Mouse (Mus musculus) spleen, adult 2 months (tissue): Measurements from ENCODE around the gene Sdhb. TPM values are rescaled to one million over a fixed set of nuclear protein-coding genes. Genes with fewer than 3 reads are reported as not detected.

Experiments used
- DNase-seq, 2 experiments: peaks; one replicate each; pipeline versions ENCODE4 v3.0.0 to v3.0.0-alpha.2; 2012 to 2021; ENCODE audit warnings: low spot score in 2 of 2, low read depth in 1 of 2
- H3K27ac ChIP-seq: fragments of 200-500 bp; 2 replicates; pipeline ENCODE4 v1.5.1; 2012; ENCODE audit warnings: low read length, inconsistent platforms; ENCODE audit not compliant: insufficient read depth
- H3K27me3 ChIP-seq: fragments of 200-500 bp; 2 replicates; pipeline ENCODE4 v1.6.1; 2012; ENCODE audit warnings: mild to moderate bottlenecking, moderate library complexity, low read length, inconsistent platforms; ENCODE audit not compliant: control insufficient read depth, insufficient read depth
- H3K36me3 ChIP-seq: fragments of 200-500 bp; 2 replicates; pipeline ENCODE4 v1.6.1; 2012; ENCODE audit warnings: mild to moderate bottlenecking, low read length, inconsistent platforms; ENCODE audit not compliant: control insufficient read depth, insufficient read depth
- H3K4me1 ChIP-seq: fragments of 200-500 bp; 2 replicates; pipeline ENCODE4 v1.6.1; 2011; ENCODE audit warnings: inconsistent platforms; ENCODE audit not compliant: control insufficient read depth, insufficient read depth, insufficient read length
- H3K4me3 ChIP-seq: fragments of 200-500 bp; 2 replicates; pipeline ENCODE4 v1.5.1; 2011; ENCODE audit warnings: mild to moderate bottlenecking, inconsistent platforms; ENCODE audit not compliant: insufficient read depth, insufficient read length; ENCODE audit errors: extremely low read depth
- CTCF ChIP-seq: fragments of 200-500 bp; IDR thresholded peaks from 2 replicates; pipeline ENCODE4 v1.5.1; 2011; ENCODE audit warnings: mild to moderate bottlenecking, inconsistent platforms; ENCODE audit not compliant: insufficient read depth, insufficient read length, insufficient replicate concordance; ENCODE audit errors: extremely low read depth
- POLR2A ChIP-seq: fragments of 200-500 bp; IDR thresholded peaks from 2 replicates; pipeline ENCODE4 v1.6.1; 2011; ENCODE audit warnings: low read depth, low read length, inconsistent platforms
- WGBS: fragments of 180-500 bp; shearing (Covaris S2); methylation state at CpG from one replicate; pipeline ENCODE4 v1.1.7; 2018; 5-methylcytosine and 5-hydroxymethylcytosine counted together
- polyA plus RNA-seq: library from polyadenylated mRNA; depleted of rRNA; stranded (reverse); fragments of >200 nt; gene quantifications from 2 replicates; pipeline ENCODE4 v1.2.3, GENCODE M21; 2012

The Sdhb gene
- polyA plus RNA-seq, 1 experiment = 66.0 TPM

DNA sequence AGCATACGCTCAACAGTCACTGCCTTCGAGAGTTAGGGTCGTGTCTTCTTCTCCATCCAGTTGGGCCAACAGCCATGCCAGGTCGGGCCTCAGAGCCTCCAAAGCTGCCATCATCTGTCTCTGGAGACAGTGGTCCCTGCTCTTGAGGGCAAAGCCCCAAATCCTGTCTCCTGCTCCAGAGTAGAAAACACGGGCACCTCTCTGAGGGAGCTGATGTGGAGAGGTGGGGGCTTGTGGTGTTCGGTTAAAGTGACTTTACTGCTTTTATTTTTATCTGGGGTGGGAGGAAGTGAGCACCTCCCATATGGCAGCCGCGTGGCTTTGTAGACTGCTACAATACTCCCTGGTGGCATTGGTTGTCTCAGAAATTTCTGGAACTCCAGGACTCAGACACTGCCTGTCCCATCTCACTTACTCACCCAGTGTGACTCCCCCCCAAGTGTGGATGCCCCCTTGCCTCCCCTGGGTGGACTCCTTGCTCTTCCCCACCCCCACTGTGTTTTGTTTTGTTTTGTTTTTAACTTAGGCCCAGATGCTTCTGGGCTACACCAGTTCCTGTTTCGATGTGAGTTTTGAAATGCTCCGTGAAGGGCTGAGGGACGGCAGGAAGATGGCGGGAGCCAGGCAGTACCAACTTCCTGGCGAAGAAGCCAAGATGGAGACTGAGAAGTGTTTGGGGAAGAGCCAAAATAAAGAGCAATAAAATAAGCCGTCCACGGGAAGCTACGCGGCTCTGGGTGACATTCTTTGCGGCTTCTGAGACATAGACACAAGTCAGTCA is 9.0 kb upstream of the Sdhb start:
- peak overlapping the region; percentile 88 for H3K27ac ChIP-seq
- no peaks in the 10 kb centered on the region for H3K27me3 ChIP-seq
- H3K4me3 ChIP-seq = no peak overlapping the region
- WGBS = 32% methylated on average over 18 of the region's 18 CpGs
- DNase-seq = peak; percentile 48 to 61
- H3K36me3 ChIP-seq = no peaks in the 10 kb centered on the region
- TF ChIP-seq CTCF (no peak), POLR2A (no peak)
- H3K4me1 ChIP-seq = peaks cover 50% of the 10 kb centered on the region; the same call in 1 of the 2 replicates

DNA sequence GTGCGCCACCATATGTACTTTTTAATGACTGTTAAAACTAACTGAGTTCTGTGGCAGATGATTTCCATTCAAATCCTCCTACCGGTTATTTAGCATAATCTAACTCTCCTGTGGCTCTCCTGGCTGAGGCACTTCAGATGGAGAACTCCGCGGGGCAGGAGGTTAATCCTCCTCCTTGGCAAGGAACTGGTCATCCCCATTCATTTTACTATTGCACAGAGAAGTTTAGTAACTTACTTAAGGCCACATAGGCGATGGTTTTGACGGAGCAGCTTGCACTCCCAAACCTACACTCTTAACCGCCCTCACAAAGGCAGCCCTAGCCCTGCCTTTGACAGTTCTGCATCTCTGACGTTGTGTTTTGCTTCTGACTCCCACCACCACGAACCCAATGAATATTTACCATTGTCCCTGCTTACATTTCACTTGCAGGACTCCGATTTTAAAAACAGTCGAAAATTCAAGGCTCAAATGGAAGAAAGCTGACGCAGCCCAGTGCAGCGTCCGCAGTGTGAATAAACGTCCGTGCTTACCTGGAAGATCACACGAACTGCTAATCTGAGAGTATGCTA is 3.8 kb upstream of the Sdhb start:
- no peak for DNase-seq
- WGBS = 45% methylated on average over 17 of the region's 17 CpGs
- H3K4me1 ChIP-seq = peaks cover 19% of the 10 kb centered on the region; the same call in 1 of the 2 replicates
- peak overlapping the region; percentile 30; the same call in 1 of the 2 replicates for H3K4me3 ChIP-seq
- TF ChIP-seq POLR2A (no peak), CTCF (no peak)
- H3K27ac ChIP-seq = peak overlapping the region; percentile 48; the same call in 1 of the 2 replicates
- H3K27me3 ChIP-seq = no peaks in the 10 kb centered on the region
- H3K36me3 ChIP-seq = no peaks in the 10 kb centered on the region

DNA sequence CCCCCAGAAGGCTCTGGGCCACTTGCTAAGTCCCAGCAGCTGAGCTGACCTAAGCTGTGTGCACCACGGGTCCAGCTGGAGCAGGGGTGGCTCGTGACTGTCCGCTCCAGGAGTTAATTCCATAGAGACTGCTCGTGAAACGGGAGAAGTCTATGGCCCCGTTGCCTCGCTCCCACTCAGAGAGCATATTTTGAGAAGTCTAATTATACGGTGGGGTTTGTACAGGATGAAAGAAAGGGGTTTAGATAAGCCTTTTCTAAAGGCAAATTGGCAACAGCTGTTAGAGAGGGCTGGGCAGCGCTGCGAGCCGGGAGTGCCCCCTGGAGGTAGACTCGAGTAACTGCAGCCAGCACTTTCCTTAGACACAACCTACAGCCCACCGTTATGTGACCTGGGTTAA is 3.3 kb upstream of the Sdhb start:
- H3K4me3 ChIP-seq = peak overlapping the region; percentile 30; the same call in 1 of the 2 replicates
- no peaks in the 10 kb centered on the region for H3K36me3 ChIP-seq
- H3K27ac ChIP-seq = peak overlapping the region; percentile 48; the same call in 1 of the 2 replicates
- 6% methylated on average over 13 of the region's 13 CpGs for WGBS
- peak; percentile 42 to 79 for DNase-seq
- peaks cover 18% of the 10 kb centered on the region; the same call in 1 of the 2 replicates for H3K4me1 ChIP-seq
- H3K27me3 ChIP-seq = no peaks in the 10 kb centered on the region
- no peak for TF ChIP-seq POLR2A
- peak; percentile 99 for TF ChIP-seq CTCF

DNA sequence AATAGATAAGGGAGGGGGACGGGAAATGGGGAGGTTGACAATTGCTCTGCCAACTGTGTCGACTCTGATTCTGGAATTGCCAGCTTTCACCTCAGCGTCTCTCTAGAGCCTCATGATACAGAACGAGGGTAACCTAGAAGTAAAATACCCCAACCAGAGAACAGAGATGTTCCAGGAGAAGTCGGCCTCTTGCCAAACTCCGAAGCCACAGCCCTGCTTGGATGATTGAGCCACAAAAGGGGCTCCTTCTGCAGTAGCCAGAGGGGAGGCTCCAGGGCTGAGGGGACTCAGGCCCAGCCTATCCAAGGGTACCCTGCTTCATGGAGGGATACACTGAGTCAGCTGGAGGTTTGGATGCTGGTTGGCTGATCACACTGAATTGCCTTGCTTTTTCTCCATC is 2.7 kb upstream of the Sdhb start:
- H3K27ac ChIP-seq = no peak overlapping the region
- WGBS = 58% methylated on average over 6 of the region's 6 CpGs
- no peak for DNase-seq
- peaks cover 13% of the 10 kb centered on the region; the same call in 1 of the 2 replicates for H3K4me1 ChIP-seq
- TF ChIP-seq POLR2A = no peak
- TF ChIP-seq CTCF = no peak
- H3K27me3 ChIP-seq = no peaks in the 10 kb centered on the region
- H3K36me3 ChIP-seq = no peaks in the 10 kb centered on the region
- H3K4me3 ChIP-seq = no peak overlapping the region

DNA sequence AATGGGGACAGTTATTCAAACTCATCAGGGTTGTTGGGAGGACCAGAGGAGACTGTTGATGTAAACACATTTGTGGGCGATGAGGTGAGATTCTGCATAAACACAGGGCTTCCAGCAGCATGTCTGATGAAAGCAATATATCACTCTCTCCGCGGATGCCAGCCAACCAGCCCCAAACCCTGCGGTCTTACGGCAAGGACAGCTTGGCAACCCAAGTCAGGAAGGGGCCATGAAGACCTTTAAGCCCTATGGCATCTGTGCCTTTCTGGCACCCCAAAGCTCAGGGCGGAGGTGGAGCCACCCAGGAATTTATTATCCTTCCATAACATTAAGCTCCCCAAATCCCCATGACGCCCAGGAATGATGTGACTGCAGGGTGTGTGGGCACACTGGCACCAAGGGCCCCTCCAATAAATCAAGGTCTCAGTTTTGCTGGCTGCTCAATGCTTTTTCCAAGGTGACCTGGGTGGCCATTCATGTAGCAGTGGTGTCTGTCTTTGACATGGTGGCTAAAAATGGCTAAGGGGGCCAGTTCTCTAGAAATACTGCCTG is 1.8 kb upstream of the Sdhb start:
- Histone ChIP-seq H3K4me1 (peaks cover 8% of the 10 kb centered on the region; the same call in 1 of the 2 replicates), H3K27me3 (no peaks in the 10 kb centered on the region), H3K27ac (no peak overlapping the region), H3K4me3 (no peak overlapping the region), H3K36me3 (no peaks in the 10 kb centered on the region)
- 94% methylated on average over 7 of the region's 7 CpGs for WGBS
- no peak for TF ChIP-seq POLR2A
- no peak for TF ChIP-seq CTCF
- no peak for DNase-seq

DNA sequence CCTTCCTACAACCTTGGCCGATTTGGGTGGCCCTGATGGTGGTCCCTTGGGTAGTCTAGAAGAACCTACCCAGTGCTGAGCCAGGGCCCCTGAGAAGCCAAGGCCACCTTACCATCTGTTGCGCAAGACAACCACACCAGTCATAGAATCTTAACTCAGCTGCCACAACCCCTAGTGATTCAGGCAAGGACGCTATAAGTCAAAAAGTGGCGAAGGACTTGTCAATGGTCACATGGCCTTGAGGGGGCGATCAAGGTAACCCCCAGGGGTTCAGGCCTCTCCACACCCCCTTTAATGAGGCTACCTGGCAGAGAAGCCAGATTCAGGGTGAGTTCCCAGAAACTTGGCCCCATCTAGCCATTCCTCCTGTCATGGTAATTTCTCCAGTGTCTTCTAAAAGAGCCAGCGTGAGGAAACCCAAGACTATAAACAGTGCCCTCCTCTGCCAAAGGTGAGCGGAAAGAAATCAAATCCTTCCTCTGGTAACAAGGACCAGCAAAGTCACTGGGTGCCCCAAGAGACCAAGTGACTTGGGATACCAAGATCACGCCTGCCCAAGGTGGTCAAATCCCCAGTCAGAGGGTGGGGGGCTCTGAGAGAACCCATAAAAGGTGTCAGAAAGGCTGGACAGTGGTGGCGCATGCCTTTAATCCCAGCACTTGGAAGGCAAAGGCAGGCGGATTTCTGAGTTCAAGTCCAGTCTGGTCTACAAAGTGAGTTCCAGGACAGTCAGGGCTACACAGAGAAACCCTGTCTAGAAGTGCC is 1.1 kb upstream of the Sdhb start:
- no peak for DNase-seq
- Histone ChIP-seq H3K4me1 (peaks cover 10% of the 10 kb centered on the region; the same call in 1 of the 2 replicates), H3K27ac (no peak overlapping the region), H3K27me3 (no peaks in the 10 kb centered on the region), H3K4me3 (no peak overlapping the region), H3K36me3 (no peaks in the 10 kb centered on the region)
- WGBS = 86% methylated on average over 10 of the region's 10 CpGs
- no peak for TF ChIP-seq CTCF
- no peak for TF ChIP-seq POLR2A
